Mouse (Mus musculus) gastrocnemius, postnatal 4 days (tissue): ENCODE measurements around the gene Son. TPM values are rescaled to one million over a fixed set of nuclear protein-coding genes. Genes with fewer than 3 reads are reported as not detected.

Source experiments
- total RNA-seq, 2 experiments: library from RNA; stranded (reverse); gene quantifications; 2 replicates each; pipeline ENCODE4 v1.2.3; 2021

Gene Son
- total RNA-seq, 2 experiments from 2014 or later = 169 to 203 TPM

Other genes with a start within 250 kb of the Son start
- gene Il10rb, start 241.3 kb upstream of the Son start, total RNA-seq = 10 to 100 TPM; 26.3 to 27.4 TPM
- 10 to 100 TPM; 61.8 to 63.4 TPM for gene Ifnar1, start 162.3 kb upstream of the Son start, total RNA-seq
- gene Ifngr2, start 100.4 kb upstream of the Son start, total RNA-seq = 10 to 100 TPM; 47.9 to 52.5 TPM
- 10 to 100 TPM; 12.3 to 12.8 TPM for gene Tmem50b, start 49.7 kb upstream of the Son start, total RNA-seq
- gene Dnajc28, start 28.5 kb upstream of the Son start, total RNA-seq = 1 to 10 TPM; 2.9 to 3.9 TPM
- 10 to 100 TPM; 73.3 to 83.7 TPM for gene Gart, start 554 bp upstream of the Son start, total RNA-seq
- gene Donson, start 41.3 kb downstream of the Son start, total RNA-seq = 1 to 10 TPM; 6.9 to 9.6 TPM
- gene Cryzl1, start 81.5 kb downstream of the Son start, total RNA-seq = 10 to 100 TPM; 26.6 to 27.2 TPM
- gene Itsn1, start 81.8 kb downstream of the Son start, total RNA-seq = 10 to 100 TPM; 80.4 to 82.9 TPM